In genomic region chr7:131881876-131882615, GRCm38 (mm10) we compare ENCODE assay signal across 9 mouse cellular contexts.
DNase-seq lines count a peak whose midpoint lies in the region; ATAC-seq and TF ChIP-seq lines count a peak whose summit lies in the region.
"Had no signal": no experiment of that assay in that cellular context is flagged by ENCODE, and none has a peak within 500 bp of the region (broad histone marks: within the 10 kb centered on the region; RNA-seq: fewer than 3 reads in every experiment).

No protein-coding gene starts in this region.

- no peaks in the 10 kb centered on the region for H3K9me3 ChIP-seq in liver, embryonic 12.5 days (replicated peaks)
- no peaks in the 10 kb centered on the region for H3K9me3 ChIP-seq in forebrain, postnatal 0 days (ENCODE audit: low read length)
- H3K9me3 ChIP-seq in limb, embryonic 12.5 days: no peaks in the 10 kb centered on the region

- H3K9ac ChIP-seq in liver, embryonic 12.5 days: no peak overlapping the region
- H3K9ac ChIP-seq in forebrain, postnatal 0 days: no peak overlapping the region
- no peak overlapping the region for H3K9ac ChIP-seq in limb, embryonic 12.5 days (replicated peaks)

- peak; percentile 66 for DNase-seq in liver
- peak; percentile 15 for DNase-seq in cerebellum, adult 11-12 months
- peak; percentile 88 for DNase-seq in forebrain, postnatal 0 days
- peak; percentile 53 for DNase-seq in kidney, adult 2 months
- peak; percentile 3 to 52 for DNase-seq in natural killer cell, adult 2 months (ENCODE audit: low spot score in 2 of 2)

- no peak for ATAC-seq in liver, embryonic 12.5 days
- peak; percentile 47; the same call in 1 of the 2 replicates for ATAC-seq in forebrain, postnatal 0 days
- 0 out of 2 replicates have a peak, but pooled peaks have one; percentile 20 for ATAC-seq in limb, embryonic 12.5 days (ENCODE audit: insufficient number of reproducible peaks, insufficient read depth, low FRiP score, low TSS enrichment, low read depth)

- no peaks in the 10 kb centered on the region for H3K4me1 ChIP-seq in liver, embryonic 12.5 days
- H3K4me1 ChIP-seq in forebrain, postnatal 0 days (ENCODE audit: insufficient read depth): no peaks in the 10 kb centered on the region
- no peaks in the 10 kb centered on the region for H3K4me1 ChIP-seq in kidney, adult 2 months (ENCODE audit: control insufficient read depth, insufficient read depth, low read length)
- no peaks in the 10 kb centered on the region for H3K4me1 ChIP-seq in limb, embryonic 12.5 days (replicated peaks)
- H3K4me1 ChIP-seq in testis, adult 2 months (ENCODE audit: control insufficient read depth, insufficient read depth, low read length): peaks cover 4% of the 10 kb centered on the region

- no peak overlapping the region for H3K4me3 ChIP-seq in liver, embryonic 12.5 days
- H3K4me3 ChIP-seq in forebrain, postnatal 0 days (ENCODE audit: low read depth, low read length): no peak overlapping the region
- no peak overlapping the region for H3K4me3 ChIP-seq in kidney, adult 2 months (ENCODE audit: insufficient read depth, low read depth, low read length)
- H3K4me3 ChIP-seq in limb, embryonic 12.5 days (replicated peaks): no peak overlapping the region
- H3K4me3 ChIP-seq in testis, adult 2 months (ENCODE audit: control insufficient read depth, low read depth, low read length): no peak overlapping the region
- H3K4me3 ChIP-seq: erythroblast, embryonic 14.5 days had no signal

- TF ChIP-seq POLR2A in kidney, adult 2 months (IDR thresholded peaks at IDR 0.05; ENCODE audit: low read depth, low read length): no peak
- TF ChIP-seq POLR2A in testis, adult 2 months (IDR thresholded peaks at IDR 0.05; ENCODE audit: control insufficient read depth, low read depth, low read length): no peak

- 48% methylated on average over 5 of the region's 5 CpGs for WGBS in liver, embryonic 12.5 days (ENCODE audit: insufficient replicate concordance)
- WGBS in forebrain, postnatal 0 days: 57% methylated on average over 5 of the region's 5 CpGs
- WGBS in kidney, adult 2 months: 67% methylated on average over 5 of the region's 5 CpGs
- WGBS in limb, embryonic 12.5 days: 57% methylated on average over 5 of the region's 5 CpGs

- TF ChIP-seq CTCF in forebrain, postnatal 0 days (IDR thresholded peaks at IDR 0.05; ENCODE audit: low read depth): peak; percentile 99
- peak; percentile 95 for TF ChIP-seq CTCF in kidney, adult 2 months (conservative IDR thresholded peaks at IDR 0.05; ENCODE audit: insufficient read depth, insufficient read length, low read depth, low read length)
- TF ChIP-seq CTCF in testis, adult 2 months (IDR thresholded peaks at IDR 0.05; ENCODE audit: control insufficient read depth, insufficient read depth, insufficient replicate concordance, low read depth, low read length): peak; percentile 98

- H3K27me3 ChIP-seq in liver, embryonic 12.5 days (replicated peaks): no peaks in the 10 kb centered on the region
- no peaks in the 10 kb centered on the region for H3K27me3 ChIP-seq in forebrain, postnatal 0 days (ENCODE audit: insufficient read depth, low read length)
- no peaks in the 10 kb centered on the region for H3K27me3 ChIP-seq in kidney, adult 2 months (replicated peaks; ENCODE audit: control insufficient read depth, insufficient read depth, low read length)
- peaks cover 32% of the 10 kb centered on the region for H3K27me3 ChIP-seq in limb, embryonic 12.5 days
- H3K27me3 ChIP-seq in testis, adult 2 months (ENCODE audit: control insufficient read depth, insufficient read depth, low read length): no peaks in the 10 kb centered on the region

- no peak overlapping the region for H3K4me2 ChIP-seq in liver, embryonic 12.5 days
- no peak overlapping the region for H3K4me2 ChIP-seq in forebrain, postnatal 0 days (ENCODE audit: low read depth)
- no peak overlapping the region for H3K4me2 ChIP-seq in limb, embryonic 12.5 days

- no peak overlapping the region for H3K27ac ChIP-seq in liver, embryonic 12.5 days
- H3K27ac ChIP-seq in forebrain, postnatal 0 days (ENCODE audit: low read depth, low read length): no peak overlapping the region
- H3K27ac ChIP-seq in kidney, adult 2 months (ENCODE audit: insufficient read depth, low read depth, low read length): no peak overlapping the region
- H3K27ac ChIP-seq in limb, embryonic 12.5 days: no peak overlapping the region
- H3K27ac ChIP-seq in testis, adult 2 months (ENCODE audit: control insufficient read depth, insufficient read depth, low read depth, low read length): no peak overlapping the region

- no peaks in the 10 kb centered on the region for H3K36me3 ChIP-seq in liver, embryonic 12.5 days
- no peaks in the 10 kb centered on the region for H3K36me3 ChIP-seq in forebrain, postnatal 0 days (ENCODE audit: insufficient read depth)
- H3K36me3 ChIP-seq in kidney, adult 2 months (ENCODE audit: control insufficient read depth, insufficient read depth, low read length): no peaks in the 10 kb centered on the region
- H3K36me3 ChIP-seq in limb, embryonic 12.5 days: no peaks in the 10 kb centered on the region
- no peaks in the 10 kb centered on the region for H3K36me3 ChIP-seq in testis, adult 2 months (ENCODE audit: control insufficient read depth, insufficient read depth, low read length)

Comparison
In these comparisons a context has a peak if more than half of its experiments do, and no peak if none do; other contexts are left out.
1. DNase-seq: peak in every context shown above with its lines; median percentile 88 in forebrain, postnatal 0 days; 66 in liver; 53 in kidney, adult 2 months; 28 in natural killer cell, adult 2 months; 15 in cerebellum, adult 11-12 months.